Mouse (Mus musculus) cerebellum, adult 2 months (tissue): Measurements from ENCODE around the gene Vrk3.

Experiments used
- CTCF ChIP-seq: fragments of 200-500 bp; IDR thresholded peaks from 2 replicates; pipeline ENCODE4 v1.5.1; 2011; ENCODE audit warnings: low read depth, mild to moderate bottlenecking, control low read depth, low read length, moderate library complexity, borderline replicate concordance; ENCODE audit not compliant: insufficient read depth
- POLR2A ChIP-seq: fragments of 200-500 bp; IDR thresholded peaks from 2 replicates; pipeline ENCODE4 v1.6.1; 2011; ENCODE audit warnings: low read length, control low read depth, borderline replicate concordance; ENCODE audit not compliant: insufficient read depth

- no peak for TF ChIP-seq CTCF
- no peak for TF ChIP-seq POLR2A
These were observed 73.6 kb downstream of the Vrk3 start for GRCm38 (mm10) chr7:44821666-44822448.
